Mouse (Mus musculus) midbrain, embryonic 13.5 days (tissue): ENCODE data around the gene Vmn2r102. TPM values are rescaled to one million over a fixed set of nuclear protein-coding genes. Genes with fewer than 3 reads are reported as not detected.

Source experiments
- ATAC-seq: fragments of 200-750 bp; cut with Nextera tagmentation; 2 replicates; pipeline ENCODE4 v1.8.0; 2017; ENCODE audit warnings: mild to moderate bottlenecking, moderate TSS enrichment, moderate library complexity
- H3K27ac ChIP-seq: fragments of 300-500 bp; sonication (generic); 2 replicates; pipeline ENCODE4 v1.5.1; 2015; ENCODE audit warnings: inconsistent platforms, mild to moderate bottlenecking, moderate library complexity
- H3K27me3 ChIP-seq: fragments of 300-500 bp; sonication (generic); 2 replicates; pipeline ENCODE4 v1.6.1; 2015; ENCODE audit warnings: mild to moderate bottlenecking, inconsistent platforms
- H3K36me3 ChIP-seq: fragments of 300-500 bp; sonication (generic); 2 replicates; pipeline ENCODE4 v1.6.1; 2015; ENCODE audit warnings: mild to moderate bottlenecking, inconsistent platforms
- H3K4me1 ChIP-seq: fragments of 300-500 bp; sonication (generic); replicated peaks from 2 replicates; pipeline ENCODE4 v1.6.1; 2015; ENCODE audit warnings: inconsistent platforms
- H3K4me2 ChIP-seq: fragments of 300-500 bp; sonication (generic); replicated peaks from 2 replicates; pipeline ENCODE4 v1.6.1; 2015; ENCODE audit warnings: moderate library complexity, mild to moderate bottlenecking, inconsistent platforms
- H3K4me3 ChIP-seq: fragments of 300-500 bp; sonication (generic); replicated peaks from 2 replicates; pipeline ENCODE4 v1.5.1; 2015; ENCODE audit warnings: mild to moderate bottlenecking, inconsistent platforms
- H3K9ac ChIP-seq: fragments of 300-500 bp; sonication (generic); replicated peaks from 2 replicates; pipeline ENCODE4 v1.6.1; 2015; ENCODE audit warnings: mild to moderate bottlenecking, inconsistent platforms
- H3K9me3 ChIP-seq: fragments of 300-500 bp; sonication (generic); 2 replicates; pipeline ENCODE4 v1.6.1; 2016; ENCODE audit warnings: mild to moderate bottlenecking, inconsistent platforms
- WGBS: fragments of 180-500 bp; shearing (Covaris S2); methylation state at CpG from one replicate; pipeline ENCODE4 v1.1.7; 2015; 5-methylcytosine and 5-hydroxymethylcytosine counted together
- polyA plus RNA-seq: library from polyadenylated mRNA; unstranded; fragments of >200 nt; fragmentation: Nextera tagmentation; extraction: Ambion mirVana; gene quantifications from 2 replicates; pipeline ENCODE4 v1.2.1, GENCODE M21; 2015

Gene Vmn2r102
- polyA plus RNA-seq: not detected in 2 replicates

DNA sequence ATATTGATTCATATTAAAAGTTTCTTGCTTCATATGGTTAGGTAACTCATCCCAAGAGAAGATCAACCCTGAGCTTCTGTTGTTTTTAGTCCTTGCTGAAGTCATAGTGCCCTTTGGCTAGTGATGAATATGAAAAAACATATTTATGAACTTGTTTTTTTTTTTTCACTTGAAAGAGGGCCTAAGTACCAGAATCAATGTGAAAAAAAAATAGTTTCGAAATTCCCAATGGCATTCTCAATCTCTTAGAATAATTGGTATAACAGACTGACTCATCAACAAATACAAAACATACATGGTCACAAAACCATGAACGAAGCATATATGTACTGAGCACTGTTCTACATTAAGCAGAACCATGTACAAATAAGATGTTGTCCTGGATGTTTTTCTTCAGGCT is at the start of gene Vmn2r102:
TSS of gene Vmn2r102 (plus strand) at position 301 of the 400 bp plus-strand sequence.
- Histone ChIP-seq H3K9me3 (no peaks in the 10 kb centered on the region), H3K4me3 (no peak within 1 kb of the TSS), H3K27ac (no peak within 1 kb of the TSS), H3K4me1 (no peaks in the 10 kb centered on the region), H3K9ac (no peak within 1 kb of the TSS), H3K4me2 (no peak within 1 kb of the TSS), H3K27me3 (no peaks in the 10 kb centered on the region), H3K36me3 (no peaks in the 10 kb centered on the region)
- no peak for ATAC-seq
- WGBS: 69% methylated on average over 2 of the region's 2 CpGs

DNA sequence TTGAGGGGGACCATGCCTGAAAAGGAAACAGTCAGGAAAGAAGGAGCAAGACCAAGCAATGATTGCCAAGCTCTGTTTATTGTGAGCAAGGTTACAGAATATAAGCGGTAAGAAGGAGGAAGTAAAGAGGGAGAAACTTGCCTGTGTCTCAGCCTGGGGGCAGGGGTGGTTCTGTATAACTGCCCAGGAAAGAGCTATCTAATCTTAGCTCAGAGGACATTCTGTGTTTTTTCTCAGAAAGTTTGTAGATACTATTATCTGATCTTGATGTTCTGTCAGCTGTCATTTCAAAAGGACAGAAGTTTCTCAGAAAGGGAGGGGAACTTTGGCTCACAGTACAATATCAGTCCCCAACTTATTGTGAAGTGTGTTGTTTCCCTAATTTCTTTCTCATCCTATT is 30.8 kb upstream of the Vmn2r102 start:
- no peak overlapping the region for H3K27ac ChIP-seq

DNA sequence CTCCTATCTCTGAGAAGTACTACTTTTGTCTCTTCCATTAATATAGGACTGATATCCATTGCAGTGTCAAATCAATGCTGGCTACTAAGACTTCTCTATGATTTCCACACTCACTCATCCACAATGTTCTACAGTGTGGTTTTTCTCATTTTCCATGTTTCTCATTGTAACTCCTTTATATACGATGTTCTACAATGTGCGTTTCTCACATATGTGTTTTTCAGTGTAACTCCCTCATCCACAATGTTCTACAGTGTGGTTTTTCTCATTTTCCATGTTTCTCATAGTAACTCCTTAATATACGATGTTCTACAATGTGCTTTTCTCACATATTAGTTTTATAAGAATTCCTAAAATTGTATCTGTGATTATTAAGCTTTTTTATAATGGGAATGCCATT is 1.7 kb upstream of the Vmn2r102 start:
- no peaks in the 10 kb centered on the region for H3K9me3 ChIP-seq
- H3K4me2 ChIP-seq: no peak overlapping the region
- H3K4me1 ChIP-seq: no peaks in the 10 kb centered on the region
- H3K27me3 ChIP-seq: no peaks in the 10 kb centered on the region
- no peaks in the 10 kb centered on the region for H3K36me3 ChIP-seq
- no peak overlapping the region for H3K27ac ChIP-seq
- H3K9ac ChIP-seq: no peak overlapping the region
- 60% methylated on average over 3 of the region's 3 CpGs for WGBS
- no peak overlapping the region for H3K4me3 ChIP-seq
- ATAC-seq: no peak

More for the DNA sequence above, 30.8 kb upstream of the Vmn2r102 start:
- 86% methylated on average over 1 of the region's 1 CpGs for WGBS
- H3K27me3 ChIP-seq: no peaks in the 10 kb centered on the region
- no peak for ATAC-seq
- no peaks in the 10 kb centered on the region for H3K4me1 ChIP-seq
- no peak overlapping the region for H3K9ac ChIP-seq
- no peaks in the 10 kb centered on the region for H3K36me3 ChIP-seq
- peaks cover 37% of the 10 kb centered on the region for H3K9me3 ChIP-seq
- no peak overlapping the region for H3K4me2 ChIP-seq
- H3K4me3 ChIP-seq: no peak overlapping the region

DNA sequence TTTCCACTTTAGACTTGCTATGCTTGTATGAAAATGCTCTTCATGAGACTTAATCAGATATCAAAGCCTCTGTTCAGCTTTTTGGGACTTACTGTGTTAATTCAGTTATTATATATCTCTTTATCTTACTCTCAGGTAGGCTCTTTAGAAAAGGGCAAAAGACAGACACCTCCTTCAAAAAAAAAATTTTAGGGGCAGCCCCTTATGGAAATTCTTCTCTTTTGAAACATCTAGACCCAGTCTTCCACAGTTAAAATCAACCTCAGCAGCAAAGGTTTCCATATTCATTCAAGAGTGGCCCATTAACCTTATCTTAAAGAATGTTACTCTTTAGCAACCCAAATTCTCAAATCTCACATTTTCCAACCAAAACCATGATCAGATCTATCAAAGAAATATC is 31.9 kb downstream of the Vmn2r102 start:
- Histone ChIP-seq H3K4me3 (no peak overlapping the region), H3K4me1 (no peaks in the 10 kb centered on the region), H3K4me2 (no peak overlapping the region), H3K36me3 (no peaks in the 10 kb centered on the region), H3K27me3 (no peaks in the 10 kb centered on the region), H3K27ac (no peak overlapping the region), H3K9me3 (peaks cover 20% of the 10 kb centered on the region), H3K9ac (no peak overlapping the region)
- ATAC-seq: no peak

Other genes with a start within 250 kb of the Vmn2r102 start
- gene Vmn2r100, start 155.6 kb upstream of the Vmn2r102 start, polyA plus RNA-seq: not detected in 2 replicates
- not detected in 2 replicates for gene Vmn2r101, start 83.1 kb upstream of the Vmn2r102 start, polyA plus RNA-seq
- not detected in 2 replicates for gene Vmn2r103, start 113.0 kb downstream of the Vmn2r102 start, polyA plus RNA-seq